Mouse (Mus musculus) cerebellum, adult 2 months (tissue): ENCODE measurements at regions not wholly inside any gene's neighbourhood (a gene's known extent, or its start where the extent isn't known, plus 50 kb on each side); places are given as distances from the start of the nearest gene placed in this dataset.
"Not testable (repeated sequence)": the region's sequence is repeated elsewhere in the genome, so short reads cannot be mapped to it uniquely, and the experiment has no call there.

Source experiments
- DNase-seq, 2 experiments: peaks; one replicate each; pipeline ENCODE4 v3.0.0; 2021
- H3K27ac ChIP-seq: fragments of 200-500 bp; 2 replicates; pipeline ENCODE4 v1.5.1; 2012; ENCODE audit warnings: low read length, control low read depth, inconsistent platforms; ENCODE audit not compliant: insufficient read depth
- H3K27me3 ChIP-seq: fragments of 200-500 bp; 2 replicates; pipeline ENCODE4 v1.6.1; 2012; ENCODE audit warnings: inconsistent platforms, mild to moderate bottlenecking, low read length, moderate library complexity; ENCODE audit not compliant: control insufficient read depth, insufficient read depth
- H3K4me1 ChIP-seq: fragments of 200-500 bp; 2 replicates; pipeline ENCODE4 v1.6.1; 2011; ENCODE audit warnings: low read length; ENCODE audit not compliant: control insufficient read depth, insufficient read depth
- H3K4me3 ChIP-seq: fragments of 200-500 bp; replicated peaks from 2 replicates; pipeline ENCODE3; 2011; ENCODE audit warnings: mild to moderate bottlenecking, low read depth, low read length, control low read depth; ENCODE audit not compliant: insufficient read depth
- CTCF ChIP-seq: fragments of 200-500 bp; IDR thresholded peaks from 2 replicates; pipeline ENCODE4 v1.5.1; 2011; ENCODE audit warnings: low read depth, mild to moderate bottlenecking, control low read depth, low read length, moderate library complexity, borderline replicate concordance; ENCODE audit not compliant: insufficient read depth
- POLR2A ChIP-seq: fragments of 200-500 bp; IDR thresholded peaks from 2 replicates; pipeline ENCODE4 v1.6.1; 2011; ENCODE audit warnings: low read length, control low read depth, borderline replicate concordance; ENCODE audit not compliant: insufficient read depth
- WGBS: fragments of 180-500 bp; shearing (Covaris S2); methylation state at CpG from one replicate; pipeline ENCODE4 v1.1.7; 2018; 5-methylcytosine and 5-hydroxymethylcytosine counted together

GRCm38 (mm10) chr2:171587635-171588034 lies 455.6 kb downstream of the Cbln4 start:
- no peak for TF ChIP-seq POLR2A
- TF ChIP-seq CTCF = no peak
- WGBS = 43% methylated on average over 9 of the region's 9 CpGs
- H3K4me1 ChIP-seq = no peaks in the 10 kb centered on the region
- DNase-seq = no peak
- no peak overlapping the region for H3K27ac ChIP-seq
- H3K27me3 ChIP-seq = no peaks in the 10 kb centered on the region; the same call in 1 of the 2 replicates
- no peak overlapping the region for H3K4me3 ChIP-seq

- no peak for TF ChIP-seq POLR2A
- no peak for TF ChIP-seq CTCF
- Histone ChIP-seq H3K4me3 (no peak overlapping the region), H3K27ac (no peak overlapping the region), H3K27me3 (no peaks in the 10 kb centered on the region; the same call in 1 of the 2 replicates), H3K4me1 (no peaks in the 10 kb centered on the region)
- DNase-seq = no peak
- 94% methylated on average over 4 of the region's 4 CpGs for WGBS
Observed at GRCm38 (mm10) chr2:171586853-171587220, 456.4 kb downstream of the Cbln4 start.

- no peak for TF ChIP-seq CTCF
- no peak for TF ChIP-seq POLR2A
- H3K4me3 ChIP-seq = no peak overlapping the region
- 87% methylated on average over 6 of the region's 6 CpGs for WGBS
- DNase-seq = no peak
- no peaks in the 10 kb centered on the region; the same call in 1 of the 2 replicates for H3K27me3 ChIP-seq
- H3K4me1 ChIP-seq = no peaks in the 10 kb centered on the region
- no peak overlapping the region for H3K27ac ChIP-seq
Observed at GRCm38 (mm10) chr2:171586217-171586852, 456.9 kb downstream of the Cbln4 start.

GRCm38 (mm10) chr2:171574360-171574759 lies 468.9 kb downstream of the Cbln4 start:
- WGBS = 41% methylated on average over 3 of the region's 3 CpGs
- H3K4me1 ChIP-seq = no peaks in the 10 kb centered on the region
- no peak overlapping the region for H3K4me3 ChIP-seq
- TF ChIP-seq POLR2A (no peak), CTCF (no peak)
- DNase-seq = no peak
- no peak overlapping the region for H3K27ac ChIP-seq
- no peaks in the 10 kb centered on the region for H3K27me3 ChIP-seq

GRCm38 (mm10) chr2:171562656-171563055 lies 480.6 kb downstream of the Cbln4 start:
- Histone ChIP-seq H3K4me3 (no peak overlapping the region), H3K27ac (no peak overlapping the region), H3K27me3 (no peaks in the 10 kb centered on the region; the same call in 1 of the 2 replicates), H3K4me1 (no peaks in the 10 kb centered on the region)
- TF ChIP-seq CTCF = no peak
- TF ChIP-seq POLR2A = no peak
- WGBS = 77% methylated on average over 5 of the region's 5 CpGs
- no peak for DNase-seq

GRCm38 (mm10) chr2:171542768-171543167 lies 500.5 kb downstream of the Cbln4 start:
- not testable (repeated sequence) for H3K27me3 ChIP-seq, H3K4me3 ChIP-seq, H3K4me1 ChIP-seq, H3K27ac ChIP-seq, DNase-seq
- 90% methylated on average over 18 of the region's 18 CpGs for WGBS

- no peak for DNase-seq
- Histone ChIP-seq H3K4me3 (no peak overlapping the region), H3K4me1 (no peaks in the 10 kb centered on the region), H3K27ac (no peak overlapping the region), H3K27me3 (no peaks in the 10 kb centered on the region)
- TF ChIP-seq POLR2A (no peak), CTCF (no peak)
- 50% methylated on average over 5 of the region's 5 CpGs for WGBS
Observed at GRCm38 (mm10) chr2:171514876-171515275, 528.4 kb downstream of the Cbln4 start.

GRCm38 (mm10) chr2:171496620-171497019 lies 546.6 kb downstream of the Cbln4 start:
- DNase-seq = no peak
- H3K27me3 ChIP-seq = no peaks in the 10 kb centered on the region
- WGBS = 86% methylated on average over 4 of the region's 4 CpGs
- H3K4me1 ChIP-seq = no peaks in the 10 kb centered on the region
- H3K27ac ChIP-seq = no peak overlapping the region
- H3K4me3 ChIP-seq = no peak overlapping the region
- no peak for TF ChIP-seq CTCF
- no peak for TF ChIP-seq POLR2A
